Mouse (Mus musculus): ENCODE data around the gene Zfp449. TPM values are rescaled to one million over a fixed set of nuclear protein-coding genes. Genes with fewer than 3 reads are reported as not detected.
"Not testable (repeated sequence)": the region's sequence is repeated elsewhere in the genome, so short reads cannot be mapped to it uniquely, and the experiment has no call there.

The Zfp449 gene
- polyA plus RNA-seq, 1 experiment from 2014 or later = 5.0 TPM

DNA sequence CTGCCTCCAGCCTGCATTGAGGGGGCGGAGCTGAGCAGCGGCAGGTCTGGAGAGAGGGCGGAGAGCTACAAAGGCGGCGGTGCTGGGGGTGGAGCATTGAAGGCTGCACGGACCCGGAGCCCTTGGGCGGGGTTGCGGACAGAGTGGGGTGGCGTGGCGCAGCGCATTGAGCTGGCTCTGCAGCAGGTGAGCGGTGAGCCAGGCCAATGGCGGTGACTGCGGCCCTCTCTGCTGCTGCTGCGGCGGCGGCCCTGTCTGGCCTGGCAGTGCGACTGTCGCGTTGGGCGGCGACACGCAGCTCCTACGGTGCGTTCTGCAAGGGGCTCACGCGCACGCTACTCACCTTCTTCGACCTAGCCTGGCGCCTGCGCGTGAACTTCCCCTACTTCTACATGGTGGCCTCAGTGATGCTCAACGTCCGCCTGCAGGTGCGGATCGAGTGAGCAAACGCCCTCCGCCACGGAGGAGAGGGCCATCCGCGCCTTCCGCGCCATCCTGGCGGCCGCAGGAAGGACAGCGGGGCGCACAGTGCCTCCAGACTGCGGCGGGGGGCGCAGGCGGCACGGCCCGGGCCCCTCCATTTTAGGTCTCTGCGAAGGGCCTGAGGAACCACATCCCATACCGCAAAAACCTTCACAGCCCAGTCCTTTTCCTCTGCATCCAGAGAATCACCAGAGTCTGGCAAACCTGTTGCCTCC, 28.4 kb downstream of the Zfp449 start, which contains the start of gene Smim10l2a:
Smim10l2a (plus strand) TSS at position 156 of the 698 bp plus-strand sequence.
- not testable (repeated sequence) for H3K9me3 ChIP-seq (ENCODE audit: control insufficient read depth, low read length); H3K36me3 ChIP-seq (replicated peaks; ENCODE audit: control insufficient read depth, insufficient read depth); H3K4me1 ChIP-seq (replicated peaks; ENCODE audit: control insufficient read depth, insufficient read depth, low read length); H3K27me3 ChIP-seq (ENCODE audit: control insufficient read depth, insufficient read depth, low read length)
- DNase-seq (ENCODE audit: low spot score) = peak; percentile 51
- H3K4me2 ChIP-seq (replicated peaks) = peak within 1 kb of the TSS; percentile 57
- peak within 1 kb of the TSS; percentile 71 for H3K27ac ChIP-seq
- H3K9ac ChIP-seq = peak within 1 kb of the TSS; percentile 56
- 13% methylated on average over 45 of the region's 56 CpGs for WGBS
- H3K4me3 ChIP-seq (replicated peaks; ENCODE audit: low read length) = peak within 1 kb of the TSS; percentile 43
- ATAC-seq (ENCODE audit: low FRiP score) = peak; percentile 92

DNA sequence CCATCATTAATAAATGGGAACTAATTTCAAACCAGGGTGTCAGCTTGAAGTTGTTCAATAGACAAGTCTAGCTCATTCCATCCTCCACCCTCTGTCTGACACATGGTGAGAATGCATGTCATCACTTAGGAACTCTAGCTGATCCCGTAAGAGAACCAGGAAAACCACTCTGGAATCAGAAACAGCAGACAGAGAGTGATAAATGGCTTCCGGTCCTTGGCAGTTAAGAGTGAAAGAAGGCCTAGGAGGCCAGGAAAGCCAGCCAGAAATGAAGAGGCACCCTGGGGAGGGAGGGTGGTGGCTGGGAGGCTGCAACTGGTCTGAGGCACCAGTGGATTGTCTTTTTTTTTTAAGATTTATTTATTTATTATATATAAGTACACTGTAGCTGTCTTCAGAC, 34.7 kb downstream of the Zfp449 start:
- no peak overlapping the region for H3K4me2 ChIP-seq (replicated peaks)
- WGBS = 81% methylated on average over 2 of the region's 2 CpGs
- H3K4me1 ChIP-seq (replicated peaks; ENCODE audit: control insufficient read depth, insufficient read depth, low read length) = no peaks in the 10 kb centered on the region
- DNase-seq (ENCODE audit: low spot score) = no peak
- H3K9ac ChIP-seq = no peak overlapping the region
- H3K27ac ChIP-seq = no peak overlapping the region
- no peaks in the 10 kb centered on the region for H3K9me3 ChIP-seq (ENCODE audit: control insufficient read depth, low read length)
- H3K27me3 ChIP-seq (ENCODE audit: control insufficient read depth, insufficient read depth, low read length) = no peaks in the 10 kb centered on the region
- H3K4me3 ChIP-seq (replicated peaks; ENCODE audit: low read length) = no peak overlapping the region
- ATAC-seq (ENCODE audit: low FRiP score) = no peak
- no peaks in the 10 kb centered on the region for H3K36me3 ChIP-seq (replicated peaks; ENCODE audit: control insufficient read depth, insufficient read depth)

- no peak overlapping the region for H3K4me2 ChIP-seq (replicated peaks)
- H3K27me3 ChIP-seq (ENCODE audit: control insufficient read depth, insufficient read depth, low read length) = no peaks in the 10 kb centered on the region
- H3K27ac ChIP-seq = no peak overlapping the region
- H3K4me1 ChIP-seq (replicated peaks; ENCODE audit: control insufficient read depth, insufficient read depth, low read length) = no peaks in the 10 kb centered on the region
- ATAC-seq (ENCODE audit: low FRiP score) (no peak), DNase-seq (ENCODE audit: low spot score) (no peak)
- H3K4me3 ChIP-seq (replicated peaks; ENCODE audit: low read length) = no peak overlapping the region
- H3K9ac ChIP-seq = no peak overlapping the region
- H3K36me3 ChIP-seq (replicated peaks; ENCODE audit: control insufficient read depth, insufficient read depth) = no peaks in the 10 kb centered on the region
- H3K9me3 ChIP-seq (ENCODE audit: control insufficient read depth, low read length) = no peaks in the 10 kb centered on the region
- 76% methylated on average over 2 of the region's 2 CpGs for WGBS
Observed at GRCm38 (mm10) chrX:56384142-56384541, 37.9 kb downstream of the Zfp449 start.

DNA sequence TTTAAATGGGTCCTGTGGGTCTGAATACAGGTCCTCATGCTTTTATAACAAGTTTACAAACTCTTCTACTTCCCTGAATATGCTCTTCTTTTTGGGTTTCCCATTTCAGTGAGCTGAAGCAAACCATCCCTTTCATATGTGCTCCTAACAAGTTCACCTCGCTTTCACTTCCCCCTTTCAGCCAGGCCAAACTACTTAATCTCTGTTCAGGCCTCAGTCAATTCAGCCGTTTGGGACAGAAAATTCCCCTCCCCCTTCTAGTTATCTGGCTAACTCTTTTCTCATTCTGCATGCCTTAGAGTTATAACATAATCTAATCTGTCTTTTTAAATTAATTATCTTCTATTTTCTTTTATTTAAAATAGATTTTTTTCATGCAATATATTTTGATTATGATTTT, 58.4 kb downstream of the Zfp449 start:
- Histone ChIP-seq H3K36me3 (replicated peaks; ENCODE audit: control insufficient read depth, insufficient read depth) (no peaks in the 10 kb centered on the region), H3K4me2 (replicated peaks) (no peak overlapping the region), H3K4me1 (replicated peaks; ENCODE audit: control insufficient read depth, insufficient read depth, low read length) (no peaks in the 10 kb centered on the region), H3K9me3 (ENCODE audit: control insufficient read depth, low read length) (no peaks in the 10 kb centered on the region), H3K4me3 (replicated peaks; ENCODE audit: low read length) (no peak overlapping the region), H3K9ac (no peak overlapping the region), H3K27ac (no peak overlapping the region), H3K27me3 (ENCODE audit: control insufficient read depth, insufficient read depth, low read length) (no peaks in the 10 kb centered on the region)
- ATAC-seq (ENCODE audit: low FRiP score) = no peak
- 27% methylated on average over 2 of the region's 2 CpGs for WGBS
- DNase-seq (ENCODE audit: low spot score) = no peak

GRCm38 (mm10) chrX:56405482-56405881, 59.3 kb downstream of the Zfp449 start:
- H3K9ac ChIP-seq = no peak overlapping the region
- ATAC-seq (ENCODE audit: low FRiP score) (no peak), DNase-seq (ENCODE audit: low spot score) (no peak)
- H3K4me1 ChIP-seq (replicated peaks; ENCODE audit: control insufficient read depth, insufficient read depth, low read length) = no peaks in the 10 kb centered on the region
- H3K4me2 ChIP-seq (replicated peaks) = no peak overlapping the region
- H3K36me3 ChIP-seq (replicated peaks; ENCODE audit: control insufficient read depth, insufficient read depth) = no peaks in the 10 kb centered on the region
- no peaks in the 10 kb centered on the region for H3K27me3 ChIP-seq (ENCODE audit: control insufficient read depth, insufficient read depth, low read length)
- no peak overlapping the region for H3K4me3 ChIP-seq (replicated peaks; ENCODE audit: low read length)
- no peak overlapping the region for H3K27ac ChIP-seq
- H3K9me3 ChIP-seq (ENCODE audit: control insufficient read depth, low read length) = no peaks in the 10 kb centered on the region
- 75% methylated on average over 1 of the region's 1 CpGs for WGBS

DNA sequence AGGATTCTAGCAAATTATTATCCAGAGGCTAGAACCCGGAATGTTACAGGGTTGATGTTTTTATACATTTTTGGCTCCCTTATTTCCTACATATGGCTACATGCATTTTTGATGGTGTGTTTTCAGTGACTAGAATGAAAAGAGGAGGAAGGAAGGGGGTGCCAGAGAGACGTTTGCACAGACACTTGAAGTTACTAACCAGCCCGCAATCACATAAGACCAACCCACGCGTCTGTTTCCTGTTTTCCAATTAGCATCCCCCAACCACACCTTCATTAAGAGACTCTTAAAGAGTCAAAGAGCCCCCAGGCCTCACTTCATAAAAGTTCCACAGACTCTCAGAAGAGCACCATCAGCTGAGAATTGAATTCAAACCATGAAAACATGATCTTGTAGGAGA, 59.9 kb downstream of the Zfp449 start:
- no peaks in the 10 kb centered on the region for H3K36me3 ChIP-seq (replicated peaks; ENCODE audit: control insufficient read depth, insufficient read depth)
- DNase-seq (ENCODE audit: low spot score) = no peak
- no peaks in the 10 kb centered on the region for H3K9me3 ChIP-seq (ENCODE audit: control insufficient read depth, low read length)
- H3K27me3 ChIP-seq (ENCODE audit: control insufficient read depth, insufficient read depth, low read length) = no peaks in the 10 kb centered on the region
- 73% methylated on average over 5 of the region's 5 CpGs for WGBS
- H3K4me3 ChIP-seq (replicated peaks; ENCODE audit: low read length) = no peak overlapping the region
- H3K9ac ChIP-seq = no peak overlapping the region
- no peak for ATAC-seq (ENCODE audit: low FRiP score)
- no peaks in the 10 kb centered on the region for H3K4me1 ChIP-seq (replicated peaks; ENCODE audit: control insufficient read depth, insufficient read depth, low read length)
- no peak overlapping the region for H3K4me2 ChIP-seq (replicated peaks)
- no peak overlapping the region for H3K27ac ChIP-seq

Other genes with a start within 250 kb of the Zfp449 start
- gene 3830403N18Rik, start 209.8 kb upstream of the Zfp449 start, polyA plus RNA-seq (2014; fragmentation: Nextera tagmentation; extraction: Ambion mirVana) = 0.32 and 0.61 TPM in 2 replicates
- gene Gm773, start 133.5 kb upstream of the Zfp449 start, polyA plus RNA-seq (2014; fragmentation: Nextera tagmentation; extraction: Ambion mirVana) = not detected in 2 replicates
- 30.2 and 34.4 TPM in 2 replicates for gene Smim10l2a, start 28.2 kb downstream of the Zfp449 start, polyA plus RNA-seq (2014; fragmentation: Nextera tagmentation; extraction: Ambion mirVana)
- gene Gm2174, start 101.6 kb downstream of the Zfp449 start, polyA plus RNA-seq (2014; fragmentation: Nextera tagmentation; extraction: Ambion mirVana) = 1.1 and 1.9 TPM in 2 replicates
- 19.2 and 19.6 TPM in 2 replicates for gene Ints6l, start 108.5 kb downstream of the Zfp449 start, polyA plus RNA-seq (2014; fragmentation: Nextera tagmentation; extraction: Ambion mirVana)
- gene Gm10477, start 178.3 kb downstream of the Zfp449 start, polyA plus RNA-seq (2014; fragmentation: Nextera tagmentation; extraction: Ambion mirVana) = not detected in 2 replicates
- gene Gm648, start 203.2 kb downstream of the Zfp449 start, polyA plus RNA-seq (2014; fragmentation: Nextera tagmentation; extraction: Ambion mirVana) = not detected in 2 replicates

All from hindbrain, embryonic 14.5 days (tissue).